Mouse (Mus musculus): ENCODE results near the gene Gpr158.
A peak's percentile ranks its signal among the peaks of the same experiment; 100 is the strongest.

DNA sequence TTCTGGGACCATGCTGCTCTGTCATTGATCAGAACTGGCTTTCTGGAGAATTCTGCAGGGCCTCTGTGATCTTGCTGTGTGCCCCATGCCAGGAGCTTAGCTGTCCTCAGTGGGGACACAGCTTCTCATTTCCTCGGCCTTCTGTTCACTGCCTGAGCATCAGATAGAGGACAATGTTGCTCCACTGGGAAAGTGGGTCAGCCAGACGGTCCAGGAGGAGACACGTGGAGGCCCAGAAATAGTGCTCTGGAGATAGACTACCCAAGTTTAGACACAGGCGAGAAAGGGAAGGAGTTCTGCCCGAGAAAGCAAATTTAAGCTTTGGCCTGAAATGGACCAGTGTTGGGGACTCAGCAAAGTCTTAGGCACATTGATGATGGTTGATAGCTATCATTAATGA lies 23.5 kb upstream of the Gpr158 start:
- peak; percentile 11; the same call in 1 of the 2 replicates for TF ChIP-seq CTCF (IDR thresholded peaks at IDR 0.05; ENCODE audit: borderline replicate concordance, insufficient read depth, low read depth, low read length)
- no peak for TF ChIP-seq POLR2A (IDR thresholded peaks at IDR 0.05; ENCODE audit: borderline replicate concordance, insufficient read depth, low read length)

Measured in cerebellum, adult 2 months (tissue).